Mouse (Mus musculus) retina, embryonic 14.5 days (tissue): ENCODE data around the gene Cd28.

Source experiments
- DNase-seq: peaks from one replicate; pipeline ENCODE4 v3.0.0-alpha.2; 2015; ENCODE audit warnings: low spot score

Gene Cd28

DNA sequence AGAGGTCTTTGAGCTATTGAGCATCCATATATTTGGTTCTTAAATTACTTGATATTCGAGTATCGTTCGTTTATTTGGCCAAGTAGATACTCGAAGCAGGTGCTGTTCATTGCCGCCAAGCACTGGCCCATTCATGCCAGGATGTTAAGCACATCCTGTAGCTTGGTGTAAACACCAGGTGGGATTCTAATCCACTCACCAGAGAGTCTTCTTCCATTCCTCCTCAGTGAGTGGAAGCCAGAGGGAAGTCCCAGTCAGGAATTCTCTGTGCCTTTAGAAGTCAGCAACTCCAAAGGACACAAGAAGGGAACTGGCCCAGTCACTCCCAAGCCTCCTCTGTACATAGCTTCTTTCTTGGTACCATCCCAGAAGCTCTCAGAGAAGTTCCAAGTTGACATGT is at the start of gene Cd28:
Gene Cd28, plus strand, starts transcription at position 234 of the 400 bp plus-strand sequence.
- no peak for DNase-seq

DNA sequence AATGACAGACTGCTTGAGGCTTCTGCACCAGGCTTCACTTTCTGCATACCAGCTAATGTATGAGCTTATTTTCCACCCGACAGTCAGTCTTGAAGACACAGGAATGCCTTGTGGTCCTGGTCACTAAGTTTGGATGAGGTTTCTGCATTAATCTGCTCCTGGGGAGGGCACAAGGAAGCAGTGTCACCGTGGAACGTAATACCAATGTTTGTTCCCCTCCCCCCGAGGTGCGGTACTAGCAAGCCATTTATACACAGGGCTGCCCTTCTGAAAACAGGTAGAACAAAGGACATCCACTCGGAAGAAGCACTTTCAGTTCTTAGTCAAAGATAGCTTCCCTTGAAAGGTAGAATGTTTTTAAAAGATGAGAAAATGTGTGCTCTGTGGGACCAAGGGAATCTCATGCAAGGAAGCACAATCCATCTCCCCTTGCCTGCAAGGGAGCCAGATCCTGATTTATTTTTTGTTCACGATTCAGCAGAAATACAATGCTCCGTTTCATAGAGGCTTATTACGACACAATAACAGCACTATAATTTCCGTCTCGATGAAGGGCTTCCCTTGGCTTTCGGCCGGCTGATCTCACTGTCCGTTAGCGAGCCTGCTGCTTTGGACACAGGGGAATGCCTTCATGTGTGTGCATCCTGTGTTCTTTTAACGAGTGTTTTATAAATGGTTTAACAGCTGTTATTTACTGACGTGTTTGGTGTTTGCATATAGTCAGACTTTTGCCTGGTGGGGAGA is 48.6 kb upstream of the Cd28 start:
- peak; percentile 20 for DNase-seq

DNA sequence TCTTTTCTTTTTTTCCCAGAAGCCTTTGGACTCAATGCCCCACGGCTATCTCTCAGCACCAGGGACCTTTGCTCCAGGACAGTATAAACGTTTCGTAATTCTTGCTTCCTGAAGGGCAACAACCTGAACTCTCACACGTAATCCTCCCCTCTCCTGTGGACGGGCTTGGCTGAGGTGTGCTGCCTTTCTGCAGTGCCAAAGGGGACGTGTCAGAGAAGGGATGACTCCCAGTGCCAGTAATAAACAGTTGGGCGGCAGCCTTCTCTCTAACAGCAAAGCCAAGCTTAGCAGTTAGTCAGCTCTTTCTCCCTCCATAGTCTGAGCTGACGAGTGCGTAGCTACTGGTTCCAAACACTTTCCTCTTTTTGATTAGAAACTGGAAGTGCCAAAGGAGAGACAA is 47.6 kb upstream of the Cd28 start:
- DNase-seq = no peak

DNA sequence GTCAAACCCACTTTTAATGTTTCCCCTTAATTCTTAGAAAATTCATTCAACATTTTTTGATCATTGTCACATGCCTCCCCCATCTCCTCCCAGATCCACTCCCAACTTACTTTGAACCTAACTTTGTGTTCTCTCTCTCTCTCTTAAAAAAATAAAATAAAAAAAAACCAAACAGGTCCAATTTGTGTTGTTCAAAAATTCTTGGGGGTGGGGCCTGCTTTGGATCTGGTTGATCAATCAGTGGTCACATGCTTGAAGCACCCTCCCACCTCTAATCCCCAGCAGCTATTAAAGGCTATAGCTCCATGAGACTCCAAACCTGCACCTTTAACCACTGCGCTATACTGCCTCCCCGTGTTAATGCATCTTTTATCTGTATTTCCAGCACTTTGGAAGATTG is 46.9 kb upstream of the Cd28 start:
- DNase-seq = no peak

DNA sequence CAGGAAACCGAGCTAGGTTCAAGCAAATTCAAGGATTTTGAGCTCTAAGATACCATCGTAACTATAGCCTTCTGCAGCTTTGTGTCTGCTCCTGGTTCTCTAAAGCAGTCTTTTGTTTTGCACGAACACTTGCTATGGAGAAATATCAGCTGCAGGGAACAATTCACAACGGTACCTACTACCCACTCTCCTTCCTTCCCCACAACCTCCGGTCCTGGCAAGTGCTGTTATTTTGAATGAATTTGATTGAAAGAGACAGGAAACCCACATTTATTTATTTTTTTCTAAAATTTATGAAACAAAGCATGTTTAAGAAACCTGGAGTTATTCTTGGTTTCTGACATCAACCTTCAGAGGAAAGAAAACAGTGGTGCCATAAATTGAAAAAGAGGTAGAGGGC is 46.4 kb upstream of the Cd28 start:
- no peak for DNase-seq

DNA sequence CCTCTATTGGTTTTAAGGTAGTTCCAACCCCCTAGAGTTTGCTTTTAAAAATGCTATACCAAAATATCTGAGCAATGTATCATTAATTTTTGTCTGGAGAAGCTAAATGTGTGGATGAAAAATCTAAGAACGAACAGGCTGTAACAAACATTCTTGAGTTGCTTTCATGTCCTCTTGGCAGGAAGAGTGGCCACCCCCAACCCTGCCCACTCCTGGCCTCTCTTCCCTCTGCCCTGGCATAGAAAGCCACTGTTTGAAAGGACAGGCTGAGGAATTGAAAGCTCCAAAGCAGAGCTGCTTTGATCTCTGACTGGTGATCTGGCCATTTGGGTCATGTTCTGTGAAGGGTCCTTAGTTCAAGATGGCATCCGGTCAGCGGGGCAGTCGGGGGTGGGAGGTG is 32.8 kb upstream of the Cd28 start:
- DNase-seq = no peak

DNA sequence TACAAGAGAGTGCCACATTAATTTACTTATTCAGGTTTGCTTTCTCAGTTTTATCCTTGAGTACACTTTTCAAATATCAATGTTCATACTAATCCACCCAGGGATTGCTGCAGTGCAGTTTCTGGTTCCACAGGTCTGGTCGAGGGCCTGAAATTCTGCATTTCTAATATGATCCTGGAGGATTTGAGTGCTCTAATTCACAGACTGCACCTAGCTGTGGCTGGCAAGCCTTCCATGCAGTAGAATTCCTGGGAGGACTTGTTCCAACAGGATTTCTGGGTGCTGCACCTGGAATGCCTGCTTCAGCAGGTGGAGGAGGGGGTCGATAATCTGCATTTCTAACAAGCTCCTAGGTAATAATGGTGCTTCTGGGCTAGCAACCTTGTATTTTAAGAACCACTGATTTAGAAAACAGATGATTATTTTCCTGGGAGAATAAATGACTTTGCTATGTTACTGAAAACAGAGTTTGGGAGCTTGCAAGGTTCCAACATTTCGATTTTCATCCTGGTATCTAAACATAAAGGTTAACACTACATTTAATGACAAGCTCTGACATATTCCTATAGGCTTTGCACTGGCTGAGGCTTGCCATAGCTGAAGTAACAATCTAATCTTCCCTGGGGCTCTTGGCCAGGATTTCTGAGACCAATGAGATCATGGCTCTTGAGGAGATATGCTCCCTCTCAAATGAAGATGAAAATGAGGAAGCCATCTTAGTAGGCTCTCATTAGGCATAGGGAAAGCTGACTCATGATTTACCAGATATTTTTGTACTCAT is 20.3 kb upstream of the Cd28 start:
- DNase-seq = no peak

DNA sequence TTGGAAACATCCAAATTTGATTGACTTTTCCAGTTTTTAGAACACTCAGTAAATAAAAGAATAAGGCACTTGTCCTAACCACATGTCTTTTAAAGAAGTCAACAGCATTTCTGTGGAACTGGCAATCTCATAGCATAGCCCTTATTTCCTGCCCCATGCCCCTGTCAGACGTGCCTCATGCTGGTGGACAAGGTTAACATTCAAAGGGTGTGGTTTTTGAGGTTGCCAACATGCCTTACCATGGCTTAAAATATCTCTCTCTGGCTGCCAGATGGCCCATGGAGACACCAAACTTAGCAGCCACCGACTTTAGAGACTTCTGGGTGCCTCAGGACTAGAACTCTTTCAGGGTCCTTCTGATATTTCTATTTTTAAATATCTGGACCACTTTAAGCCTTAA is 14.0 kb upstream of the Cd28 start:
- no peak for DNase-seq

DNA sequence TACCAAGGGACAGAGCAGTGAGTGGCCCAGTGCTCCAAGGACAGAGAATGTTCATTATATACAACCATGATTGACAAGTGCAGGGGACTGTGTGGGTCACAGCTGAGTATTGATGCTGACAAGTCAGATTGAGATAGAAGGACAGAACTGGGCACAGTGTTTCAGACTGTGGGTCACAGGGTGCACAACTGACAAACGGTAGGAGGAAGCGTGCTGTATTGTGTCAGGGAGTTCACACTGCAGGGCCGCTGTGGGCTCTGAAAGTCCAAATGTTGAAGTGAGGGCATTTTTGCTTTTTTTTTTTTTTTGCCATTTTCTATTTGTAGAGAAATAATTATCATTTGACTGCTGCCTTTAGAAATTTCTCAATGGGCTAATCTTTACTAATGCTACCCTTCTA is 3.4 kb upstream of the Cd28 start:
- no peak for DNase-seq

DNA sequence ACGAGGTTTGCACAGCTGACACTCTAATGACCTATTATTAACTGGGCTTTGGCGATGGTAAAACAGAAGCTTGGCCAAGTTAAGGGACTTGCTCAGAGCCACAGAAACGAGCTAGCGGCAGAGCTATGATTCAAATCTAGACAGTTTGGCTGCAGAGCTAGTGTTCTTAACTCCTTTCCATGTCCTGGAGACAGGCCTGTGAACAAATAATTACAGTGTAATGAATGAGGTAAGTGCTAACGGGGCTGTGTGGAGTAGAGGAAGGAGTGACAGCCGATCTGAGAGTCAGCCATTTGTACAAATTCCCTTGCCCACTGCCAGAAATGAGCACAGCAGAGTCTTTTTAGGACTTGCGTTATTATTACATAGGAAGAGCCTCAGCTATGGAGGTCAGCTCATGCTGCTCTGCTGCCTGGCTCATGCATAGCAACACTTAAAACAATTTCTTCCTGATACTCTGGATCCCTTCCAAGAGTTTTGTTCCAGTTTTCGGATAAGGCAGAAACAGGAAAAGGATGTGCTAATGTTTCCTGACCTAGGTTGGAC is 876 bp upstream of the Cd28 start:
- DNase-seq = no peak

DNA sequence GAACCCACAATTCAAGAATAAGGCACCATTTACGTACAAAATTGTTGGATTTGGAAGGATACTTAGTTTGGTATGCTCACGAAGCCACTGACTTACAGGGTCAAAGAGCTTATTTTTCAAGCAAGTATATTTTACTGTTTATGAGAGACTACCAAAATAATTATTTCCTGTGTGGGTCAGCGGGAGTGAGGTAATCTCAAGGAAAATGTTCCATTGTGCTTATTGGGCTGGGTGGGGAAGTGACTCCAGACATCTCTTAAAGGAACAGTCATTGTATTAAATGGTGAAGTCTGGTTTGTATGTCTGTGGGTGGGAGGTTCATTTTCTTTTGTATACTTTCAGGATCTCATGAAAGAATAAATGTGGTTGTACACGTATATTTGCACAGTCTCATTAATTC is 2.0 kb downstream of the Cd28 start:
- no peak for DNase-seq

DNA sequence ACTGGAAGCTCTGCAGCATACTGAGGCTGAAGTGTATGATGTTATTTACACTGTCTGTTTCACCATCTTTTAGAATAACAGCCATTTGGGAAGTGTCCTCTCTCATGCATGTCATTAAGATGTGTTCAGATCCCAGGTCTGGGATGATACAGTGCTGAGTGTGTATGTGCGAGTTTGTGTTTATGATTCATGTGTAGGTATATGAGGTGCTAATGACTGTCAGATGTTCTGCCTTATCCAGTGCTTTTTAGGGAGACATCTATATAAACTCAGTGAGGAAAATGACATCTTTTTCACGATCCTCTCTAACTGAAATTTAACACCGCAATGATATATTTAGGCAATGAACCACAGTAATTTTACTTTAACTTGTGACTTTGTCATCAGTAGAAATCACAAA is 7.0 kb downstream of the Cd28 start:
- no peak for DNase-seq

DNA sequence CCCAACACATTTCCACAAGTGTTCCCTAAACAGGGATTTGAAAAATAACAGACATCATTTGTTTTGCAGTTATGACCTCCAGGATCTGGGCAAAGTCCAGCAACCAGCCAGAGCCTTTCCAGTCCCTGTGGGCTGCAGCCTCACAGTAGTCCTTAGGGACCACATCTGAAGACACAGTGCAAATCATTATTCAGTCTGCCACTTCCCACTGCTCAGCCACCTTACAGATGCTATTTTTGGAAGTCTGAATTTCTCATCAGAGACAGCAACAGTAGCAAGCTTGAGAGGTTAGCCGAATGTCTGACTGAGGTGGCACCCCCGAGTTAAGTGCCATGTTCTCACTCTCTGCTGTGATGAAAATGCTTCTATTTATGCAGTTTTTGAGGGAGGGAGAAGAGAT is 15.3 kb downstream of the Cd28 start:
- no peak for DNase-seq

DNA sequence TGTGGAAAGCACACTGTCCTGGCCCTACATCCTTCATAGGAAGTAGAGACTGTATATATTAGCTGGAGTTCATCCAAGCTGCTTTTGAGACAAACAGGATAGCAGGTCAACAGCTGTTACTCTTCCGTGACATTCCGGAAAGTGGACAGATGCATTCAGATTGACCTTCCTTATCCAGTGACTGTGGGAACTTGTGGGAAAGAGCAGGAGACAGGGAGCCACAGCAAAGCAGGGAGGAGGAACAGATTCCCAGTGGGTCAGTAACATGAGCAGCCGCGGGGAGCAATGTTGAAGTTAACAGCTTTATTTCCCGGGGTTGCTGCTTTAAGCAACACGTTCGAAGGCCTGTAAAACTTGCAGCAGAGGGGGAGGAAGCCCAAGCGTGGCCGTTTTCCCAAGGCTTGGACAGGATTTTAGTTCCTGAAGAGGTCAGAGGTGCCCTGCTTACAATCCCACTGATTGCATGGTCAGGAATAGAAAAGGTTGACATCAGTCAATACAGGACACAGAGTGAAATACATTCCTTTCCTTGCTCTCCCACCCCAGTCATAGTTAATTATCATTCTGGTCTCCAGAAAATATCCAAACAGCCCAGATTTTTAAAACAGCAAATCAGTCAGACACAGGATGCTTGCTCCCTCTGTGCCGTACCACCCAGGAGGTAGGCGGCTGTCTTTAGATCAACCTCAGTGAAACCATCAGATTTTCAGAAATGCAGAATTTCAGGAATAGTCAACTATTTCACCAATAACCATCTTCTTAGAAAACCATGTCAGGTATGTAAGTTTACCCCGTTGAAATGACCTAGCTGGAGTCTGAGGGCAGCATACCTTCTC is 18.7 kb downstream of the Cd28 start:
- peak; percentile 8 for DNase-seq

DNA sequence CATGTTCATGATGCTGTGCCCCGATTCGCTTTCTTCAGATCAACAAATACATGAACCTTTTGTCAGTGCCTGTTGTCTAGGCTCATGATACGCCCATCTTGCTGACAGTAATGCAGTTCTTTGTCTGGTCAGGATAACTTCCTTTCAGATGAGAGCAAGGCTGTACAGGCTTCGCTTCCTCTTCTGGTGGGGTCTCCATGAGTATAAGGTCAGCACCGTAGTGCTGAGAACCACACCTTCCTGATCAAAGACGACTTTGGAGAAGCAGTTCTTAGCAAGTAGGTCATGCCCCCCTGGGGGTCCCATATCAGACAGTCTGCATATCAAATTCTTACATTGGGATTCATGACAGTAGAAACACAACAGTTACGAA is 19.3 kb downstream of the Cd28 start:
- DNase-seq = no peak

DNA sequence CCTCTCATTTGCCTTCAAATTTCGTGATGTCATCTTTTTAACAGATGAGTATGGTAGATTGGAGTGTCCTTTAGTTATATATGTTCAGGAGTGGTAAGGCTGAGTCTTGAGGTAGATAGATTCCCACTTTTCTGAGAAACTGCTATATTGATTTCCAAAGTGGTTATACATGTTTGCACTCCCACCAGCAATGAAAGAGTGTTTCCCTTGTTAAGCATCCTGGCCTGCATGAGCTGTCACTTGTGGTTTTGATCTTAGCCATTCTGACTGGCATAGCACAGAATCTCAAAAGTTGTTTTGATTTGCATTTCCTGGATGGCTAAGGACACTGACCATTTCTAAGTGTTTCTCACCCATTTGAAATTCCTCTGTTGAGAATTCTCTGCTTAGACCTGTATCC is 27.7 kb downstream of the Cd28 start:
- no peak for DNase-seq

DNA sequence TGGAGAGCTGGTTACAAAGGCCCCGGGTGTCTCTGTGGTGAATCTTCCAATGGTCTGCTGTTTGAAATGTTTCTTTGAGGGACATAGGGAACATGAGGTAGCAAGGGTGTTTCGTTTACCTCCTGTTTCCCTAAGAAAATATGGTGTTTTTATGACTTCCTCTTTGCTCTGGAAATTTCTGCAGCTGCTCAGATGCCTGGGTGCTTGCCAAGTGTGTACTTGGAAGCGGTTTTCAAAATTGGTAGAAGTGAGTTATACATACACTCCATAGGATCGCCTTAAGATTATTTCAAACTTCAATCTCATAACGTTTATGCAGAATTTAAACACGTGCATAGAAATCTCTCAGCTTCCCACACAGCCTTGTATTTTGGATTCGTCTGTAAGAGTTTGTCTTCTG is 29.1 kb downstream of the Cd28 start:
- no peak for DNase-seq

DNA sequence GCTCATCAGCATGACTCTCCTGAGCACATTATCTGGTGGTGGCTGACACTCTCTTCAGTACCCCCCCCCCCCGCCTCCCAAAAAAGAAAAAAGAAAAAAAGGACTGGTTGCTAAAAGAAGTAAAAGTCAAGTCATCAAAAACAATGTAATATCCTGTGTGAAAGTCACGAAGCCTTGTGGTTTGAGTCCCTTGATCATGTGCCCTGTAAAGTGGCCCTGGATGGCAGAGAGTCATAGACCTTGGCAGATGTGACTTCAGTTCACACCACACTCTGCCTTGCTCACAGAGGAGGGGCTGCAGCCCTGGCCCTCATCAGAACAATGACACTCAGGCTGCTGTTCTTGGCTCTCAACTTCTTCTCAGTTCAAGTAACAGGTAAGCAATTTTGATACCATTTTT is 29.6 kb downstream of the Cd28 start:
- no peak for DNase-seq

DNA sequence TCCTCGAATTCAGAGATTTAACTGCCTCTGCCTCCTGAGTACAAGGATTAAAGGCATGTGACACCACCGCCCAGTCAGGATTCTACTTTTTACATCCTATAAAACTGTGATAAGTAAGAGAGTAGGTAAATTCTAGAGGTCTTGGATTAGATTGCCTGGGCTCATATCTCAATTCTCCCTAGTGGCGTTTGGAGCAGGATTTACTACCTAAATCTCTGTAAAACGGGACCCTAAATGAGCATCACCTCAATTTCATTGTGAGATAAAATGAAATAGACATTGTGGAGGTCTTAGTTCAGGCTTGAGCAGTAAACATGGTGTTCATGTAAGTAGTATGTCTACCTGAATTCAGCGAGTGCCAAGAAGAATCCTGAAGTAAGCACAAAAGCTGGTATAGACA is 30.3 kb downstream of the Cd28 start:
- DNase-seq = no peak

DNA sequence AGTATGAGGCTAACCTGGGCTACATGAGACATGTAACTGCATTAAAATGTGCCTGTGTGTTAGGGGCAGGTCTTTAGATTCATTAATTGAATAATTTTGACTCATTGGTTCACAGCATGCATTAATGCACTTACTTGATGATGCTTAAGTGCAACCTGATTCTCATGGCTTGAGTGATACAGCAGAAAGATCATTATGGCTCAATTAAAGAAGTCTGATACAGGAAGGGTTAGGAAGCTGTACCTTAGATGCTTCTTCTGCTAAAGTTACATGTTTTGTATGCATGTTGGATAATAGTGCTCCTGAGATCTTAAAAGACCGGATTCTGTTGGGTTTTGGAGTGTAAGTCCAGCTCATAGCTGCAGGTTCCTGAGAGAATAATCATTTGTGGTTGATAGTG is 31.7 kb downstream of the Cd28 start:
- DNase-seq = no peak

DNA sequence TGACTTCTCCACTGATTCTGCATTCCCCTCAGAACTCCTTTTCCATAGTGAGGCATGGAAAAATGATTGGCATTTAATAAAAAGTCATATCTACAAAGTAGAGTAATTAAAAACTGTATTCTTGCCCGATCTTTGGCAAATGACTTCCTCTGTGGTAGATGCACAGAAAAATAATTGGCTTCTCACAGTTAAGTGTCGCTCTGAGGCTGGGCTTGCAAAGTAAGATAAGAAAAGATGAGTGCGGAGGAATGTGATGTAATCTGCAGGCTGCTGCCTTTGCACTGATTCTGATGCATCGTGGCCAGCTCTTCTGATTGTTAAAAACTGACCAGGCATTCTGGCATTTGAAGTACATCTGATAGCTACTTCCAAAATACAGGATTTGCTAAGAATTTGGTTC is 32.3 kb downstream of the Cd28 start:
- no peak for DNase-seq

DNA sequence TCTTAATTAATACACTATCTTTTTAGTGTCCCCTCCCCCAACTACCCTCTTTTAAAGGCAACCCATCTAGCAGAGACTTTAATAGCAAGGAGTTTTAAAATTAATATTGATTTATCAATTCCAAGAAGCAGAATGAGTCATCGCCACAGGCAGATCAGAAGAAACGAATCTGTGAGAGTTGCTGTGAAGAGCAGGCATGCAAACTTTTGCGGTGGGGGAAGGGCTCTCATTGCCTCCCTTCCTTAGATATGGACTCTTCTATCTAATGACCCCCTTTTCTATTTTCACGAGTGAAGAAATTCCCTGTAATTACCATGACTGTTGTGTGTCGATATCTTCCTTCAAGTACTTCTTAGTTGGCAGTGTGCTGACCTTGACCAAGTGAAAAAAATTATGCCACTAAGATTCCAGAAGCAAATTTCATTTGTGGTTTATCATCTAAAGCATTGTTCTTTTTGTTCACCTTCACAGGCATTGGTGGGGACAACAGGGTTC is 32.8 kb downstream of the Cd28 start:
- no peak for DNase-seq
